8 mouse cellular contexts compared by ENCODE assay signal in genomic region chr2:156474891-156475284, GRCm38 (mm10). TPM values are rescaled to one million over a fixed set of nuclear protein-coding genes. Genes with fewer than 3 reads are reported as not detected.
DNase-seq lines count a peak whose midpoint lies in the region; ATAC-seq and TF ChIP-seq lines count a peak whose summit lies in the region.

No protein-coding gene starts in this region.

- no peak for DNase-seq in heart, postnatal 36 days
- DNase-seq in embryonic facial prominence, embryonic 14.5 days (ENCODE audit: low spot score) = peak; percentile 60
- peak; percentile 85 for DNase-seq in stomach, postnatal 0 days (ENCODE audit: low spot score)
- no peak for DNase-seq in thymus, postnatal 25 days
- no peak for DNase-seq in adrenal gland, adult 8-10 months

- H3K27me3 ChIP-seq in heart, embryonic 13.5 days (replicated peaks) = peaks cover 16% of the 10 kb centered on the region
- no peaks in the 10 kb centered on the region for H3K27me3 ChIP-seq in embryonic facial prominence, embryonic 14.5 days (replicated peaks; ENCODE audit: control insufficient read depth, insufficient read depth, low read length)
- no peaks in the 10 kb centered on the region for H3K27me3 ChIP-seq in intestine, postnatal 0 days (replicated peaks; ENCODE audit: control insufficient read depth, insufficient read depth, low read length)
- no peaks in the 10 kb centered on the region for H3K27me3 ChIP-seq in lung, embryonic 15.5 days
- H3K27me3 ChIP-seq in stomach, postnatal 0 days (ENCODE audit: control insufficient read depth, insufficient read depth, low read length) = no peaks in the 10 kb centered on the region

- peak overlapping the region; percentile 94 for H3K4me2 ChIP-seq in heart, embryonic 13.5 days
- H3K4me2 ChIP-seq in embryonic facial prominence, embryonic 14.5 days (ENCODE audit: low read depth, low read length) = peak overlapping the region; percentile 88
- peak overlapping the region; percentile 99 for H3K4me2 ChIP-seq in intestine, postnatal 0 days (replicated peaks; ENCODE audit: low read depth)
- peak overlapping the region; percentile 92 for H3K4me2 ChIP-seq in lung, embryonic 15.5 days
- peak overlapping the region; percentile 85 for H3K4me2 ChIP-seq in stomach, postnatal 0 days (replicated peaks; ENCODE audit: low read depth)

- TF ChIP-seq CTCF in intestine, postnatal 0 days (IDR thresholded peaks at IDR 0.05; ENCODE audit: low read depth) = no peak
- TF ChIP-seq CTCF in stomach, postnatal 0 days (IDR thresholded peaks at IDR 0.05; ENCODE audit: low read depth) = no peak

- 10% methylated on average over 12 of the region's 12 CpGs for WGBS in heart, embryonic 13.5 days
- 20% methylated on average over 12 of the region's 12 CpGs for WGBS in embryonic facial prominence, embryonic 14.5 days
- WGBS in intestine, postnatal 0 days = 13% methylated on average over 12 of the region's 12 CpGs
- 14% methylated on average over 12 of the region's 12 CpGs for WGBS in lung, embryonic 15.5 days
- WGBS in stomach, postnatal 0 days = 16% methylated on average over 12 of the region's 12 CpGs

- intact Hi-C loops in heart, postnatal 36 days (cut with DNase I) = no loop called here

- no peak for ATAC-seq in heart, embryonic 13.5 days (ENCODE audit: extremely low read depth, insufficient number of reproducible peaks, low FRiP score, low TSS enrichment)
- ATAC-seq in embryonic facial prominence, embryonic 14.5 days (ENCODE audit: low read depth) = peak; percentile 28
- peak; percentile 24; the same call in 1 of the 2 replicates for ATAC-seq in intestine, postnatal 0 days
- peak; percentile 62 for ATAC-seq in lung, embryonic 15.5 days (ENCODE audit: borderline replicate concordance, extremely low read depth, low FRiP score, low TSS enrichment)
- peak; percentile 78 for ATAC-seq in stomach, postnatal 0 days (ENCODE audit: low FRiP score, low TSS enrichment)

- H3K9ac ChIP-seq in heart, embryonic 13.5 days = peak overlapping the region; percentile 89
- H3K9ac ChIP-seq in embryonic facial prominence, embryonic 14.5 days (ENCODE audit: low read depth, low read length) = peak overlapping the region; percentile 82
- H3K9ac ChIP-seq in intestine, postnatal 0 days (ENCODE audit: low read depth, low read length) = peak overlapping the region; percentile 78; the same call in 1 of the 2 replicates
- H3K9ac ChIP-seq in lung, embryonic 15.5 days = peak overlapping the region; percentile 78
- peak overlapping the region; percentile 82 for H3K9ac ChIP-seq in stomach, postnatal 0 days (ENCODE audit: low read length)

- peaks cover 71% of the 10 kb centered on the region for H3K4me1 ChIP-seq in heart, embryonic 13.5 days
- H3K4me1 ChIP-seq in embryonic facial prominence, embryonic 14.5 days (ENCODE audit: control insufficient read depth, insufficient read depth, low read length) = peaks cover 26% of the 10 kb centered on the region
- H3K4me1 ChIP-seq in intestine, postnatal 0 days (replicated peaks; ENCODE audit: control insufficient read depth, insufficient read depth, low read length) = peaks cover 6% of the 10 kb centered on the region; the same call in 1 of the 2 replicates
- H3K4me1 ChIP-seq in lung, embryonic 15.5 days = peaks cover 39% of the 10 kb centered on the region
- H3K4me1 ChIP-seq in stomach, postnatal 0 days (replicated peaks; ENCODE audit: control insufficient read depth, insufficient read depth) = no peaks in the 10 kb centered on the region; the same call in 1 of the 2 replicates

- H3K9me3 ChIP-seq in heart, embryonic 13.5 days = no peaks in the 10 kb centered on the region
- no peaks in the 10 kb centered on the region for H3K9me3 ChIP-seq in embryonic facial prominence, embryonic 14.5 days (ENCODE audit: control insufficient read depth, low read length)
- H3K9me3 ChIP-seq in intestine, postnatal 0 days (ENCODE audit: control insufficient read depth) = no peaks in the 10 kb centered on the region
- no peaks in the 10 kb centered on the region for H3K9me3 ChIP-seq in lung, embryonic 15.5 days
- no peaks in the 10 kb centered on the region for H3K9me3 ChIP-seq in stomach, postnatal 0 days (ENCODE audit: control insufficient read depth, low read length)

- no peaks in the 10 kb centered on the region for H3K36me3 ChIP-seq in heart, embryonic 13.5 days
- no peaks in the 10 kb centered on the region for H3K36me3 ChIP-seq in embryonic facial prominence, embryonic 14.5 days (ENCODE audit: control insufficient read depth, insufficient read depth, low read length)
- H3K36me3 ChIP-seq in intestine, postnatal 0 days (ENCODE audit: control insufficient read depth, insufficient read depth) = no peaks in the 10 kb centered on the region
- H3K36me3 ChIP-seq in lung, embryonic 15.5 days = no peaks in the 10 kb centered on the region
- H3K36me3 ChIP-seq in stomach, postnatal 0 days (ENCODE audit: control insufficient read depth, insufficient read depth, low read length) = no peaks in the 10 kb centered on the region

- TF ChIP-seq EP300 in stomach, postnatal 0 days (optimal IDR thresholded peaks at IDR 0.05) = peak; percentile 47

- H3K27ac ChIP-seq in heart, embryonic 13.5 days (replicated peaks) = peak overlapping the region; percentile 87
- peak overlapping the region; percentile 69 for H3K27ac ChIP-seq in embryonic facial prominence, embryonic 14.5 days (replicated peaks; ENCODE audit: low read depth, low read length)
- 0 out of 2 replicates have a peak overlapping the region, but pooled peaks have one; percentile 50 for H3K27ac ChIP-seq in intestine, postnatal 0 days (ENCODE audit: low read depth, low read length)
- H3K27ac ChIP-seq in lung, embryonic 15.5 days = peak overlapping the region; percentile 91
- H3K27ac ChIP-seq in stomach, postnatal 0 days (replicated peaks) = peak overlapping the region; percentile 92

- H3K4me3 ChIP-seq in heart, embryonic 13.5 days = peak overlapping the region; percentile 73
- H3K4me3 ChIP-seq in embryonic facial prominence, embryonic 14.5 days (ENCODE audit: low read depth, low read length) = peak overlapping the region; percentile 68
- peak overlapping the region; percentile 69 for H3K4me3 ChIP-seq in intestine, postnatal 0 days (ENCODE audit: low read depth, low read length)
- peak overlapping the region; percentile 68 for H3K4me3 ChIP-seq in lung, embryonic 15.5 days
- peak overlapping the region; percentile 64 for H3K4me3 ChIP-seq in stomach, postnatal 0 days (ENCODE audit: low read depth, low read length)

RNA-seq across cellular contexts. Expression of gene Epb41l1, which starts 54.2 kb away (rescaled TPM):
- polyA plus RNA-seq in heart, embryonic 13.5 days (2015; fragmentation: Nextera tagmentation; extraction: Ambion mirVana) = 1.1 and 1.2 TPM in 2 replicates
- 1 to 10 TPM; 6.3 to 9.1 TPM for total RNA-seq in heart, postnatal 36 days (2021)
- 4.0 and 4.7 TPM in 2 replicates for polyA plus RNA-seq in embryonic facial prominence, embryonic 14.5 days (2014; fragmentation: Nextera tagmentation; extraction: Ambion mirVana)
- 0.63 and 0.68 TPM in 2 replicates for polyA plus RNA-seq in intestine, postnatal 0 days (2015; fragmentation: Nextera tagmentation; extraction: Ambion mirVana)
- polyA plus RNA-seq in lung, embryonic 15.5 days (2015; fragmentation: Nextera tagmentation; extraction: Ambion mirVana) = 1.6 and 2.8 TPM in 2 replicates
- 1.7 and 1.8 TPM in 2 replicates for polyA plus RNA-seq in stomach, postnatal 0 days (2015; fragmentation: Nextera tagmentation; extraction: Ambion mirVana)
- 100 to 1,000 TPM in 2 of 4 experiments, 10 to 100 TPM in 2; 72.4 to 109 (median 91.3) TPM for total RNA-seq in adrenal gland, adult 8-10 months (2022)

Comparison
In these comparisons a context has a peak if more than half of its experiments do, and no peak if none do; other contexts are left out.
1. DNase-seq: peak in embryonic facial prominence, embryonic 14.5 days (single experiment) and stomach, postnatal 0 days (single experiment); none in heart, postnatal 36 days (0 of 2), thymus, postnatal 25 days (single experiment) and adrenal gland, adult 8-10 months (single experiment).
2. Peak in every context shown above with its lines, with median percentiles within 50 percentile points of each other: H3K27ac ChIP-seq, H3K4me2 ChIP-seq, H3K4me3 ChIP-seq and H3K9ac ChIP-seq.